Mouse (Mus musculus) bone marrow, adult 2 months (tissue): Measurements from ENCODE around the gene Saal1. TPM values are rescaled to one million over a fixed set of nuclear protein-coding genes. Genes with fewer than 3 reads are reported as not detected.
A peak's percentile ranks its signal among the peaks of the same experiment; 100 is the strongest.

Source experiments
- H3K27ac ChIP-seq: fragments of 200-500 bp; 2 replicates; pipeline ENCODE4 v1.5.1; 2012; ENCODE audit warnings: low read depth, mild to moderate bottlenecking, control low read depth, inconsistent platforms, low read length; ENCODE audit not compliant: control insufficient read depth, poor library complexity, insufficient read depth
- H3K4me1 ChIP-seq: fragments of 200-500 bp; 2 replicates; pipeline ENCODE4 v1.6.1; 2011; ENCODE audit warnings: low read length; ENCODE audit not compliant: control insufficient read depth, insufficient read depth
- H3K4me3 ChIP-seq: fragments of 200-500 bp; replicated peaks from 2 replicates; pipeline ENCODE3; 2011; ENCODE audit warnings: mild to moderate bottlenecking, low read depth, low read length, control low read depth; ENCODE audit not compliant: control insufficient read depth
- CTCF ChIP-seq: fragments of 200-500 bp; IDR thresholded peaks from 2 replicates; pipeline ENCODE4 v1.5.1; 2011; ENCODE audit warnings: low read length, control low read depth; ENCODE audit not compliant: control insufficient read depth, insufficient read depth
- POLR2A ChIP-seq: fragments of 200-500 bp; IDR thresholded peaks from 2 replicates; pipeline ENCODE4 v1.6.1; 2011; ENCODE audit warnings: low read depth, mild to moderate bottlenecking, control low read depth, low read length, borderline replicate concordance; ENCODE audit not compliant: control insufficient read depth
- WGBS: fragments of 180-500 bp; shearing (Covaris S2); methylation state at CpG from one replicate; pipeline ENCODE4 v1.1.7; 2018; 5-methylcytosine and 5-hydroxymethylcytosine counted together
- polyA plus RNA-seq: library from polyadenylated mRNA; stranded (reverse); fragments of >200 nt; gene quantifications from 2 replicates; pipeline ENCODE4 v1.2.4, GENCODE M21; 2011; ENCODE audit warnings: low replicate concordance; ENCODE audit not compliant: missing spikeins, insufficient read depth, insufficient read length

Saal1 gene
- polyA plus RNA-seq, 1 experiment = 13.8 TPM

GRCm38 (mm10) chr7:46648431-46649140 is 61.9 kb downstream of the Saal1 start:
- no peak for TF ChIP-seq CTCF
- TF ChIP-seq POLR2A = no peak
- Histone ChIP-seq H3K27ac (no peak overlapping the region), H3K4me3 (no peak overlapping the region), H3K4me1 (no peaks in the 10 kb centered on the region)
- 65% methylated on average over 4 of the region's 4 CpGs for WGBS

DNA sequence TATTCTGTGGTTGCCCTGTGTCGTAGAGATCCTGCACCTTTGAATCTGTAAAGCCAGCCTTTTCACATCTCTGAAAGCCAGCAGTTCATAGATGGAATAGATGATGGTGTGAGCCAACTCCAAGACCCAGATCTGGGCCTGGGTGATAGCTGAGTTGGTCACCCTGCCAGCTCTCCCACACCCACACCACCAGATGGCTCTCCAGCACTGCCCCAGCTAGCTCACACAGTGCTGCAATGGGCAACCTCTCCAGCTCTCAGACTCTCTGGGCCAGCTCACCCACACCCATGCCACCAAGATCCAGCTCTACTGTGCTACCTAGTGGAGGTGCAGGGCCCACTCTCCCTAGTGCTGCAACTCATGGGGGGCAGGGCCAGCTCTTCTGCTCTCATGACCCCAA is 67.3 kb downstream of the Saal1 start:
- 76% methylated on average over 1 of the region's 1 CpGs for whole genome bisulfite sequencing
- H3K27ac ChIP-seq = no peak overlapping the region
- TF ChIP-seq CTCF = no peak
- no peak for TF ChIP-seq POLR2A
- peaks cover 1% of the 10 kb centered on the region; the same call in 1 of the 2 replicates for H3K4me1 ChIP-seq
- no peak overlapping the region for H3K4me3 ChIP-seq

- WGBS = 9% methylated on average over 17 of the region's 17 CpGs
- TF ChIP-seq CTCF (no peak), POLR2A (no peak)
- peaks cover 1% of the 10 kb centered on the region; the same call in 1 of the 2 replicates for H3K4me1 ChIP-seq
- no peak overlapping the region for H3K27ac ChIP-seq
- peak overlapping the region; percentile 60 for H3K4me3 ChIP-seq
These were observed 70.4 kb downstream of the Saal1 start for GRCm38 (mm10) chr7:46640062-46640461.

GRCm38 (mm10) chr7:46639692-46640031 is 70.8 kb downstream of the Saal1 start, which contains the start of gene Sergef:
Sergef (minus strand) TSS chr7:46639807.
- Histone ChIP-seq H3K27ac (no peak within 1 kb of the TSS), H3K4me3 (peak within 1 kb of the TSS; percentile 60), H3K4me1 (peaks cover 1% of the 10 kb centered on the region; the same call in 1 of the 2 replicates)
- WGBS = under 1% methylated on average over 30 of the region's 30 CpGs
- TF ChIP-seq CTCF (no peak), POLR2A (peak; percentile 82; the same call in 1 of the 2 replicates)

GRCm38 (mm10) chr7:46638889-46639691 is 71.4 kb downstream of the Saal1 start:
- WGBS = 24% methylated on average over 32 of the region's 32 CpGs
- TF ChIP-seq POLR2A = no peak
- no peak for TF ChIP-seq CTCF
- H3K27ac ChIP-seq = no peak overlapping the region
- peak overlapping the region; percentile 60 for H3K4me3 ChIP-seq
- H3K4me1 ChIP-seq = peaks cover 1% of the 10 kb centered on the region; the same call in 1 of the 2 replicates

Other genes starting within 250 kb of the Saal1 start
- 2.7 and 6.5 TPM in 2 replicates for gene Sergef, start 70.9 kb downstream of the Saal1 start, polyA plus RNA-seq
- gene Tph1, start 38.1 kb downstream of the Saal1 start, polyA plus RNA-seq = not detected in 2 replicates
- 0.45 and 8.5 TPM in 2 replicates for gene Saa3, start 5.0 kb upstream of the Saal1 start, polyA plus RNA-seq
- 0.77 and 3.4 TPM in 2 replicates for gene Saa4, start 21.9 kb upstream of the Saal1 start, polyA plus RNA-seq
- gene Saa1, start 32.3 kb upstream of the Saal1 start, polyA plus RNA-seq = not detected in 2 replicates
- not detected in 2 replicates for gene Saa2, start 41.1 kb upstream of the Saal1 start, polyA plus RNA-seq
- 6.0 and 19.3 TPM in 2 replicates for gene Hps5, start 85.4 kb upstream of the Saal1 start, polyA plus RNA-seq
- 16.0 and 20.0 TPM in 2 replicates for gene Gtf2h1, start 85.4 kb upstream of the Saal1 start, polyA plus RNA-seq
- 177 and 332 TPM in 2 replicates for gene Ldha, start 130.8 kb upstream of the Saal1 start, polyA plus RNA-seq
- gene Ldhc, start 150.5 kb upstream of the Saal1 start, polyA plus RNA-seq = 1.3 and 2.6 TPM in 2 replicates
- 36.9 and 46.6 TPM in 2 replicates for gene Tsg101, start 209.3 kb upstream of the Saal1 start, polyA plus RNA-seq
- 3.7 and 3.9 TPM in 2 replicates for gene Uevld, start 247.8 kb upstream of the Saal1 start, polyA plus RNA-seq